Mouse (Mus musculus) monocyte, adult 5-6 weeks (primary cell): ENCODE results near the gene Tbkbp1. TPM values are rescaled to one million over a fixed set of nuclear protein-coding genes. Genes with fewer than 3 reads are reported as not detected.

Experiments
- ATAC-seq: fragments of 153-309, 156-312 bp; replicated peaks from 2 replicates; pipeline ENCODE4 v1.8.0; 2017; ENCODE audit warnings: mild to moderate bottlenecking; ENCODE audit not compliant: low TSS enrichment, insufficient number of reproducible peaks, severe bottlenecking, poor library complexity, low FRiP score
- total RNA-seq: library from RNA; stranded (forward); fragments of 200-1000, 200-491, 200-594 nt; gene quantifications from 3 replicates; pipeline ENCODE4 v1.2.3, GENCODE M21; 2017

Tbkbp1 gene
- total RNA-seq, 1 experiment from 2014 or later = 23.2 TPM

DNA sequence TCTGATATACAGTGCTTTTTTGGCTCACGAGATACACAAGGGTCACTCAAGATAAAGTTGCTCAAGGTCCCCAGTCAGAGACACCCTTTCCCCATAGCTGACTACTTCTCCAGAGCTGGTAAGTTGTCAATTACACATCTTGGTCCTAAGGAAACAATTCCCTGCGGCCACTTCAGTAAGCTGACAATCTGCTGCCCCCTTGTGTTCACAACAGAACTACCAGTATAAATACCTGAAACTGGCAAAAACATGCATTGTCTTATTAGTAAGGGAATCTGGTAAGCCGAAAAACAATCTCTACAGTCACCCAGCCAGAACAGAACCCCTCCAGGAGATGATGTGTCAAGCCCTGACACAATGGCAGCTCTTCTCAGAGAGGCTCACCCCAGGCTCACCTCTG, 25.6 kb upstream of the Tbkbp1 start:
- ATAC-seq = peak; percentile 66; the same call in 1 of the 2 replicates

DNA sequence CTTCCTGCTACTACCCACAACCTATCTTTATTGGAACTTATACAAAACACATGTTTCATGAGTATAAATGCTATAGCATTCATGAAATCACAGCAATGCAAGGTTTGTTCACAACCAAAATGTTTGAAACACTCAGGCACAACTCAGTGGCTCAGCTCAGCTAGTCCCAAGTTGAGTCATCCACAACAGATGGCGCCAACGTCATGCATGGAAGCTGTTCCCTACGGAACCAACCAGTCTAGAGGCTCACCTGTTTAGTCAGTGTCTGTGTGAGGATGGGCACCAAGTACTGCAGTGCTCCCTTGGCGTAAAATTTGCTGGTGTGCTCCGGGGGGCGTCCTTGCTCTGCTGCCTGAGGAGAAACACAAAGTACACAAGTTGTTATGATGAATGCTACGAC, 24.2 kb upstream of the Tbkbp1 start:
- ATAC-seq = no peak

DNA sequence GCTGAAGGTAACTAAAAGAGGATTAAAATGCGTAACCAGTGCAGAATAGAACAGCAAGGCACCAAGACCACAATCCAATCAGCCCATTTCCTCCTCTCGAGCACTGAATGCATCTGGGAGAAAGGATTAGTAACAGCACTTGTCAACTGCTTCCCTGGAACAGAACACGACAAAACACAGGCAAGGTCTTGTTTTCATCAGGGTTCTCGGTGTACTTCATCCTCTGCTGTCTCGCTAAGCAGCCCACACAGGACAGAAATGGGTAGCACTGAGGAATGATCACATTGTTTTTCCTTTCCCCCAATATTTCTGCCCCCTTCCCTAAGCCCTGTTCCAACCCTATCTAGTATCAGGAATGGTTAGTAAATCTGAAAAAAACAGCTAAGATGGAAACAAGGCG, 9.0 kb upstream of the Tbkbp1 start:
- ATAC-seq = no peak

DNA sequence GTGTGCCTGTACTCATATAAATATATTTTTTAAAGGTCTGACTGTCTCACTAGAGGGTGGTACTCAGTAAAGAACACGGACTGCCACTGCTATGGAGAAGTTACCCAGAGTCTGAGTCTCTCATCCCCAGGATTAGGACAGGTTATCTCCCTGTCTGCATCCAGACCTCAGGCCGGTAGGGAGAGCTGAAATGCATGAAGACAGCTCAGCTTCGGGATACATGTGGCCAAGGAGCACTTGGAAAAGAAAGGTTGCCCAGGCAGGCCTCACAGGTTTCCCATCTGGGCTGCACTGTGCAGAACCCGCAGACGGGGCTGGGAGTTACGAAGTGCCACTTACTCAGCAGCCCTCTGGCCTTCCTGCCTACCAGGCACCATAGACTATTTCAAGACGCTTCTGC, 5.7 kb upstream of the Tbkbp1 start:
- ATAC-seq = no peak

DNA sequence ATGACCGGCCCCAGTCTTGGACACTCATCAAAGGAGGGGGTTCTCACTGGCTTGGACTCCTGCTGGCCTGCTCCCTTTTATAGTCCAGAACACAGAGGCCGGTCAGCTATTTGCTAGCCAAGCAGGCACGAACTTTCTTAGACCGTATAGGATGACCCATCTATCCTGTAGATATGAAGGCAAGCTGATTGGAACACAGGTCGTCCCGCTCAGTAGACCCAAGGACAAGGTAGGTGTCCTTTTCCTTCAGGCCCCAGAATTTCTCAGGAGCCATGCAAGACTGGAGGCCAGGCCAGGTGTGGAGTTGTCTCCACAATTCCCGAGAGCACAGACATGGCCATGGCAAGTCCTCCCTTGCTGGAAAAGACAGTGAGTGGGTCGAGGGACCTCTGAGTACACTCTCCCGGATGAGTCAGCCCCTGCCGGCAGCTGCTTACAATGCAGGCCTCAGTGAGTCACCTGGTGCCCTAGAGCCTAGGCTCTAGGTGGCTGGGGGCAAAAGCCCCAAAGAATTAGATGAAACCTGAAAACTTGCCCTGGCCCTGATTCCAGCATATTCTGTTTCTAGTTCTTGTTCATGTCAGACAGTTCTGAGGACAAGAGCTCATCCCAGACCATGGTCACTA, 1.5 kb upstream of the Tbkbp1 start:
- ATAC-seq = 0 out of 2 replicates have a peak, but pooled peaks have one; percentile 12

DNA sequence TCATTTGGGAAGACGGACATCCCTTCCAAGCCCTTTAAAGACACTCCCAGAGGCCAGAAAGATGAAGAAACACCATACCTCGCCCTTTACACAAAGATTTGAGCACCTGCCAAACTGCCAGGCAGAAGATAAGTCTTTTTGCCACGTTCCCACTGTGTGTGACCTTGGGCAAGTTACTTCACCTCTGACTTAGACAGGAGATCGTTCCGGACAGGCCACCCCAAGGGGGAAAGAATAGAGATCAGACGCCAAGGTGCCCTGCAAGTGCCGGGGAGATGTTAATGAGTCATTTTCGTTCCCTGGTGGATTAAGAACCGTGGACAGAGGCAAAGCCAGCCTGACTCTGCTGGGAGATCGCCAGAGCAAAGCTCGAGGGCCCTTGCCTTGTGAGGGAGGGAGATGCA, 730 bp upstream of the Tbkbp1 start:
- ATAC-seq = no peak

DNA sequence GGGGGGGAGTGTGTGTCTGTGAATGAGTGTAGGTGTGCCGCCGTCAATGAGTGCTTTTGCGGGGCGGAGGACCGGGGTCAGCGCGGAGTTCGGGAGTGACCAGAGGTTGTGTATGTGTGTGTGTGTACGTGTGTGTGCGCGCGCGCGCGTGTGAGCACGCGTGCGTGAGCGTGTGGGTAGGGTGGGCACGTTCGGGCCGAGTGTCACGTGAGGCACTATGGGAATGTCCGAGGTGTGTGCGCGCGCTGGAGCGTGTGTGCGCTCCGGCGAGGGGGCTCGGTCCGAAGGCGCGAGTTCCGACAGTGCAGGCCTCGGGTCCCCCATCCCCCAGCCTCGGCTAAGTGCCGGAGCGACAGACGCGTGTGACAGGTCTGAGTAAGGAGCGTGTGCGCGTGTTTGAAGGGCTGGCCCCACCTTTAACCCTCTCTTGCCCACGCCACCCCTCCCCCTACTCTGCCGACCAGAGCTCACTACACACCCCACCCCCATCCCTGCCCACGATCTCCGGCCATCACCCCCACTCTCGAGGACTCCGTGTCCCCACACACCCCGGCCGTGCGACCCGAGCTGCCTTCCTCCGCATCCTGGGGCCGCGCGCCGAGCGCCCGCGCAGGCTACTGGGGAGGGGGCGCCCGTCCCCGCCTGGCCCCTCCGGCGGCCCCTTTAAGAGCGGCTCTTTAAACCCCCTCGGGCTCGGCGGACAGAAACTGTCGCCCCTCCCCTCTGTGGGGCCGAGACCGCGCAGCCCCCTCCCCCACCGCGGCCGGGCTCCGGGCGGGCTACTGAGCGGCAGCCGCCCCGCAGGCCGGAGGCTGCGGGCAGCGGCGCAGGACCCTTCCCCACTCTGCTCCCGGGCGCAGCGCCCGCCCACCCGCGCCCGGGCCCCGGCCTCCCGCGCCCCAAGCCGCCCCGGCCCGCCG, 624 bp downstream of the Tbkbp1 start:
- ATAC-seq = peak; percentile 29

DNA sequence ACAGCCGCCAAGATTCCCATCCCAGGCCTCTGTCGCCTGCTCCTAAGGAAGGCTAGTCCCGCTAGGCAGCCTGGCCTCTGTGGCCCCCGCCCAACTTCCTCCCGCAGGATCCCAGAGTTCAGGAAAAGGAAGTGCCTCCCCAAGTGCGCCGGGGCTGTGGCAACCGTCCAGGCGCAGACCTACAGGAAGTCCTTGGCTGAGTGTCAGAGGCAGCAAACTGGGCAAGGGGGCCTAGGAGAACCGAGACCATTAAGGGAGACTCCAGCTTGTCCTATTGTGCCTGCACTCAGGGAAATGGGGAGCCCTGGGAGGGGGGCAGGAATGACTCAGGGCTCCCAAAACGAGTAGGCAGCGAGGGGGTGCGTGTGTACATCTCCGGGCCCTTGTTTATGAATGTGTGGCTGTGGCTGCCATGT, 1.3 kb downstream of the Tbkbp1 start:
- ATAC-seq = peak; percentile 31; the same call in 1 of the 2 replicates

DNA sequence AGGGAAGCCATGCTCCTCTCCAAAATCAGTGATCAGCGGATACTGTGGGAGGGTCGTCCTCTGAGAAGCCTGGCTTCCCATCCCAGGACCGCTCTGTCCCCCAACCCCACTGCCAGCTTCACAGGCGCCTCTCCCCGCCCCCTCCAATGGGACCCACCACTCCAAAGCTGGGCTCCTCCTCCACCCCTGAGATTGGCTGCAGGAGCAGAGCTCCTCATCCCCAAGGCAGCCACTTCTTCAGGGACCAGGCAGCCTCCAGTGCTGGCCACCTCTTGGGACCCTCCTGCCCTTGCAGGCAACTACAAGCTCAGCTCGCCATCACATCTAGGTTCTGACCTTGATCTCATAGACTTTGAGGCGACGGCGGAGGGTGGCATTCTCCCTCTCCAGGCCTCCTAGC, 2.3 kb downstream of the Tbkbp1 start:
- no peak for ATAC-seq

DNA sequence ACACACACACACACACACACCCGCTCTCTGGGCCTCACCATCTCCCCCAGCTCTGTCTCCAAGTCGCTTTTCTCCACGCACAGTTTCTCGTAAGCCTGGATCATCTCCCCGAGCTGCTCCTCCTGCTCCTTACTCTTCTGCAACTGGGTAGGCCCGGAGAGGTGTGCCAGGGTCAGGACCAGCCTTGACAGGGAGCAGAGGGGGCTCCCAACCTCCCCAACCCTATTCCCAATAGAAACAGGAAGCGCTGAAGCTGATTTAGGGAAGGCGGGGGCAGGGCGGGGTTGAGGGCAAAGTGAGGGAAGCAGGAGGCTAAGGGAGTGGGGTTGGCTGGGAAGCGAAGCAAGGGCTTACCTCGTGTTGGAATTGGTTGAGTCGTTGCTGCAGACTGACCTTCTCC, 2.7 kb downstream of the Tbkbp1 start:
- ATAC-seq = no peak

DNA sequence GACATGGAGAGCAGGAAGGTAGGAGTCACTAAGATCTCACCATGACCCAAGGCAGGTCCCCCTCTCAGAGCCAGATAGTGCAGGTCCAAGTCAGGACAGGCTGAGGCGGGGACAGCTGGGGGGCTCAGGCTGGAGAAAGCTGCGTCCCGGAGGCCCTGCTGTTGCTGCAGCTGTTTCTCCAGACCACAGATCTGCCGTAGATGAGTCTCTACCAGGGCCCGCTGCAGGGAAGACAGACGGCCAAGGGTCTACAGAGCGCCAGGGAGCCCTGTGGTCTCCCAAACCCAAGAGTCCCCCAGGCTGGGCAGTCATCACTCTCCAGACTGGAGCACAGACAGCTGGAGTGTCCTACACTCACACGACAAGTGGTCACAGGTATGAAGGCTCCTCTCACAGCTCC, 4.0 kb downstream of the Tbkbp1 start:
- no peak for ATAC-seq

DNA sequence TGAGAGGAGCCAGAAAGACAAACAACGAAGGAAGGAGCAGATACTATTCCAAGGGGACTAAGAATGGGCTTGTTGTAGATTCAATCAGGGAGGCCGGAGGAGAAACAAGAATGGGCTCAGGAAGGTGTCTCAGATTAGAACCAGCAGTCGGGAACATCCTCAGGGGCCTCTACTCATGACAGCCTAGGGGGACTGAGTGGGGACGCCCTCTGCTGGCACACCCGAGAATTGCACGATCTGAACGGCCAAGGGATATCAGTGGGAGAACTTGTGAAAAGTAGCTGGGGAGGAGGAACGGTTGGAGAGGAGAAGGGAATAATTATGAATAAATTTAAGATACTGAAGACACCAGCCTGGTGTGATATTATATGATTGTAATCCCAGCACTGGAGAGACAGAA, 4.6 kb downstream of the Tbkbp1 start:
- ATAC-seq = no peak

DNA sequence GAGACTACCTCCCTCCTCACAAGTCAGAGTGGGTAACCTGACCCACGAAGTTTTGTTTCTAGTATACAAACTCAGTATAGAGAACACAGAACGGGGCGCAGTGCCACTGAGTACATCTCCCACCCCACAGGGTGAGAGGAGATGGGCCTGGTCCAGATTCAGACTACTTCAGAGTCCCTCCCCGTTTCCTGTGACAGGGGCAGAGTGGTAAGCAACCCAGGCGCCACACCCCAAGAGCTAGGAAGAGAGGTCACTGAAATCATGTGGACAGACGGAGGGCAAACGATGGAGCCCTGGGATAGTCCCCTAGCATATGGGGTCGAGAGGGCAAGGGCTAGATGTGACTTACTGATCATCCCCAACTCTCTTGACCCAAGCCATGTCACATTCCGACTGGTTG, 5.3 kb downstream of the Tbkbp1 start:
- no peak for ATAC-seq

DNA sequence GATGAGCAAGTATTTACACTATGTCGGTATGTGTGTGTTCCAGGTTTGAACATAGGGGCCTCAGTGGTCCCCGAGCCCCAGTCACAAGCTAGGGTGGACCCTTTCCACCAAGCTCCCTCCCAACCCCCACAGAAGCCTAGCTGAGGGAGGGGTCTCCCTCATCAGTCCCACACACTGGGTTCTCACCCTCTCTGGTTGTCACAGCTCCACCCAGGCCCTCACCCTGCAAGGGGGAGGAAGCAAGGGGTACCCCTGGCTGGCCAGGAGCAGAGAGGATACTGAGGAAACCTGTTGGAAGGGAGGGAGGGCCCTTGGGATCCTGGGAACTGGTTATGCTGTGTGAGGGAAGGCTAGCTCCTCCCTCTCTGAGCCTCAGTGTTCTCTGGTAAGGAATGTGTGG, 6.0 kb downstream of the Tbkbp1 start:
- no peak for ATAC-seq

DNA sequence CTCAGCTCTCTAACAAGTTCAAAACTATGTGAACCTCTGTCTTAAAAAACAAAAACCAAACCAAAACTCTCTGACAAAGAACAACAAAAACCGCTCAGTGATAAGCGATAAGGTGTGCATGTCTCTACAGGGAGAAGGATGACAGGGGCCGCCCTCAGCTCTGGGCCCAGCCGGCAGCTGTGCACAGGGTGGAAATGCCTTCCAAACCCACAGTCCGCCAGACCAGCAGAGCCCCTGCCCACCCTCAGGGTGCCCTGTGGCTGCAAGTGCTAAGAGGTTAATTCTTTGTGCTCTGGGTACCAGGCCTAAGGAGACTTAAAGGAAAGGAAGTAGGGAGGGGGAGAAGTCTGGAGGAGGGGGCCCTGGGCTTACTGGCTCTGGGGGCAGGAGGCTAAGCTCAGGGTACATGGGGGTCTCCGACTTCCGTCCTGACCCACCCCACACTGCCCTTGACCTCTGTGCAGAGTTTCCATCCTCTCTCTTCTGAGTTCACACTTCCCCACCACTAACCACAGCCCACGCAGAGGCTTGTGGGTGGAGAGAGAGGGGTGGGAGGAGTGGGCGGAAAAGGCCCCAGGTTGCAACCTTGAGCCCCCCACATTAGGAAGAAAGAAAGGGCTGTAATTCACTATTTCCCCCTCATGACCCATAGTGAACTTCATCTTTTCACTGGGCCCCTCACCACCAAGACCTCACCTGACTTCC, 7.9 kb downstream of the Tbkbp1 start:
- ATAC-seq = peak; percentile 29; the same call in 1 of the 2 replicates

DNA sequence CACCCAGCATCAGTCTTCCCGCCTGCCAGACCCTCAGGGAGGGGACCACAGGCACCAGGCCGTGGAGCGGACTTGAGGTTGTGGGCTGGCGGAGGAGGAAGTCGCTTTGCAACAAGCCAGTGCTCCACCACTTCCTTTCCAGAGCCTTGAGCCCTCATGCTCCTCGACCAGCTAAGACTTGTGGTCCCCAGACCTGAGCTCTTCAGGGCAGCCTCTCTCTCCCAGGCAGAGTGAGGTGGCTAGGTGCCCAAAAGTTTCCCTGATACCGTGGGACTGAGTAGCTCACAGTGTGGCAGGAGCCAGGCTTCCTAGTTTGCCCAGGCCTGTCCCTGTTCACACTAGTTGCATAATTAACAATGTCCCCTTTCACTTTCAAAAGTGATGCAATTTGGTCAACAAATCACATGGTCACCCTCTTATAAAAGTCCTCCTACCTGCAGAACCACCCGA, 9.1 kb downstream of the Tbkbp1 start:
- peak; percentile 78 for ATAC-seq

DNA sequence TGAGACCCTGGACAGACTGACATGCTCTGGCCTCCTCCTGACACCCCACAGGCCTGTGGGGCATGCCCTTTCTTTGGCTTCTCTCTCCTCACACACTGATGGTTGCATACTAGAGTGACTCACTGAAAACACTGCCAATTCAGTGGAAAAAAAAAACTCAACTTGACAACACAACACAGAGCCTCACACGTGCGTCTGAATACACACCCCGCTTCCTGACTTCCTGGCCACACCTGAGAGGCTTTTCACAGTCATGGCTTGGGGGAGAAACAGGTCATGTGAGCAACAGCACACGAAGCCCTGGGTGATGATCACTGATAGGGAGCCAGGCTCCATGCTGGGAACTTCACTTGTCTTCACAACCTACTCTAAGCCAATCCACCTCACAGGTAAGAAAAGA, 10.5 kb downstream of the Tbkbp1 start:
- ATAC-seq = no peak

DNA sequence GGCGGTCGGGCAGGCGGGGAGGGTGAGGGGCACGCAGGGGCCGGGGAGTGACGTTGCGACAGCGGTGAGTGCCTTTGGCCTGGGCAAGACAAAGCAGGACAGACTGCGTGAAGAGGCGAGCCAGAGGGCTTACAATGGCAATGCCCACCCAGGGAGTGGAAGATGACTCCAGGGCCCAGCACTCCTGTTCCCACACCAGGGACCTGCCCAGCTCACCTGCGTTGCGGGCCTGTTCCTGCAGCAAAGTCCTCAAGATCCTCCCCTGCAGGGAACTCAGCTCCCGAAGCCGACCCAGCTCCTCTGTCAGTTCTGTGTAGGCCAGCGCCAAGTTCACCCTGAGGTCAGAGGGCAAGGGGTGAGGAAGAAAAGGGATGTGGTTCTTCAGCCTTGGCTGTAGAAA, 12.0 kb downstream of the Tbkbp1 start:
- no peak for ATAC-seq

DNA sequence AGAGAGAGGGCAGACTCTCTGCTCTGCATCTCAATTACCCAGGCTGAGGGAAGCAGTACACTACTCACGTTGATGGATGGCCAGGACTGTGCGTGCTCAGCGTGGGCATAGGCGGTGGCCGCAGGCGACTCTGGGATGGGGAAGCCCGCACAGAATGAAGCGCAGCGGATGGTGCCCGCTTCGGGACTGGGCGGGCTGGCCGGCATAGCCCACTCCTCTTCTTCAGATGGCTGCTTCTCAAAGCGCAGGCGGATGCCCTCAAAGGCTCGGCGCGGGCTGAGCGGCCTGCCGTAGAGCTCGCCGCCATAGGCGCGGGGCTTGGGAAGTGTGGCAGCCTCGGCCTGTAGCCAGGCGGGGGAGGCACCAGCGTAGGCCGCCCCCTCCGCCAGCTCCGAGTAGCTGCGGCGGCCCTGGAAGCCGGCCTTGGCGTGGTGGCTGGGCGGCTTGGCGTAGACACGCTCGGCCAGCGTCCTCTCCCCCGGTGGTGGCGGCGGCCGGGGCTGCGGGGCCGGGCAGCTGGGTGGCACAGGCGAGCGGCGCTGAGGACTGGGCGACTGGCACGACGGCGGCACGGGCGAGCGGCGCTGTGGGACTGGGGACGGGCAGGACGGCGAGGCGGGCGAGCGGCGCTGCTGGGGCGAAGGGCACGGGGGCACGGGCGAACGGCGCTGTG, 12.6 kb downstream of the Tbkbp1 start:
- ATAC-seq = no peak
